Mouse (Mus musculus) liver, embryonic 14.5 days (tissue): ENCODE data around the gene Ctsl. TPM values are rescaled to one million over a fixed set of nuclear protein-coding genes. Genes with fewer than 3 reads are reported as not detected.

Experiments
- ATAC-seq: fragments of 200-750 bp; cut with Nextera tagmentation; 2 replicates; pipeline ENCODE4 v1.8.0; 2017; ENCODE audit warnings: moderate number of reproducible peaks, mild to moderate bottlenecking, moderate library complexity; ENCODE audit not compliant: insufficient read depth
- DNase-seq, 3 experiments: peaks; one replicate each; pipeline ENCODE4 v3.0.0-alpha.2; 2012 to 2013; ENCODE audit warnings: low read depth in 3 of 3, low spot score in 3 of 3
- H3K27ac ChIP-seq: fragments of 300-500 bp; sonication (generic); 2 replicates; pipeline ENCODE4 v1.5.1; 2014; ENCODE audit warnings: moderate library complexity, mild to moderate bottlenecking, control low read depth, inconsistent platforms
- H3K27me3 ChIP-seq: fragments of 300-500 bp; sonication (generic); 2 replicates; pipeline ENCODE4 v1.6.1; 2014; ENCODE audit warnings: mild to moderate bottlenecking, low read length, moderate library complexity; ENCODE audit not compliant: control insufficient read depth, insufficient read depth
- H3K36me3 ChIP-seq: fragments of 300-500 bp; sonication (generic); replicated peaks from 2 replicates; pipeline ENCODE4 v1.6.1; 2014; ENCODE audit warnings: low read depth; ENCODE audit not compliant: control insufficient read depth, insufficient read depth
- H3K4me1 ChIP-seq, 2 experiments: fragments of 200-500 bp in 1 of 2; fragments of 300-500 bp in 1 of 2; sonication (generic) in 1 of 2; replicated peaks; 2 replicates each; pipeline ENCODE4 v1.6.1; 2012 to 2014; ENCODE audit warnings: antibody characterized with exemption in 1 of 2, inconsistent platforms in 1 of 2, low read length in 1 of 2; ENCODE audit not compliant: control insufficient read depth in 2 of 2, insufficient read depth in 2 of 2
- H3K4me2 ChIP-seq: fragments of 300-500 bp; sonication (generic); 2 replicates; pipeline ENCODE4 v1.6.1; 2014; ENCODE audit warnings: low read depth, mild to moderate bottlenecking, control low read depth, moderate library complexity
- H3K4me3 ChIP-seq, 2 experiments: fragments of 200-500 bp in 1 of 2; fragments of 300-500 bp in 1 of 2; sonication (generic) in 1 of 2; 2 replicates each; pipeline ENCODE4 v1.5.1; 2012 to 2014; ENCODE audit warnings: low read depth in 2 of 2, low read length in 2 of 2, mild to moderate bottlenecking in 2 of 2, control low read depth in 1 of 2, inconsistent platforms in 1 of 2, moderate library complexity in 1 of 2; ENCODE audit not compliant: insufficient read depth in 1 of 2
- H3K9ac ChIP-seq: fragments of 300-500 bp; sonication (generic); replicated peaks from 2 replicates; pipeline ENCODE4 v1.6.1; 2014; ENCODE audit warnings: mild to moderate bottlenecking, control low read depth, moderate library complexity
- H3K9me3 ChIP-seq: fragments of 300-500 bp; sonication (generic); 2 replicates; pipeline ENCODE4 v1.6.1; 2016; ENCODE audit warnings: low read length, mixed read lengths; ENCODE audit not compliant: control insufficient read depth
- CTCF ChIP-seq: IDR thresholded peaks from 2 replicates; pipeline ENCODE4 v1.5.1; 2016; ENCODE audit warnings: antibody characterized with exemption, low read depth, control low read depth
- EP300 ChIP-seq: IDR thresholded peaks from 2 replicates; pipeline ENCODE4 v1.6.1; 2016; ENCODE audit warnings: antibody characterized with exemption, low read depth
- WGBS: fragments of 180-500 bp; shearing (Covaris S2); extraction: QIAGEN DNeasy Blood & Tissue Kit; methylation state at CpG from one replicate; pipeline ENCODE4 v1.1.7; 2014; ENCODE audit not compliant: insufficient replicate concordance; 5-methylcytosine and 5-hydroxymethylcytosine counted together
- polyA plus RNA-seq, 2 experiments: library from polyadenylated mRNA; depleted of rRNA in 1 of 2; stranded (reverse) in 1 of 2; unstranded in 1 of 2; fragments of >200 nt; fragmentation: Nextera tagmentation in 1 of 2; extraction: Ambion mirVana in 1 of 2; gene quantifications; 2 replicates each; pipeline versions ENCODE4 v1.2.1 to v1.2.3; 2012 to 2014

Ctsl gene
- polyA plus RNA-seq, 2 experiments: 82.2 to 135 TPM

GRCm38 (mm10) chr13:64368596-64368995, 2.1 kb downstream of the Ctsl start:
- peaks cover 0 to 6% of the 10 kb centered on the region in 2 experiments; a peak in 1 of 4 replicates for H3K4me1 ChIP-seq
- no peaks in the 10 kb centered on the region for H3K36me3 ChIP-seq
- no peak overlapping the region for H3K9ac ChIP-seq
- 75% methylated on average over 1 of the region's 1 CpGs for WGBS
- H3K27me3 ChIP-seq: no peaks in the 10 kb centered on the region
- no peak for TF ChIP-seq EP300
- TF ChIP-seq CTCF: no peak
- ATAC-seq (no peak), DNase-seq (no peak)
- no peak overlapping the region for H3K4me3 ChIP-seq
- H3K27ac ChIP-seq: no peak overlapping the region
- H3K9me3 ChIP-seq: no peaks in the 10 kb centered on the region
- peak overlapping the region; percentile 74 for H3K4me2 ChIP-seq

GRCm38 (mm10) chr13:64367615-64368014, 3.1 kb downstream of the Ctsl start:
- Histone ChIP-seq H3K4me3 (no peak overlapping the region), H3K27me3 (no peaks in the 10 kb centered on the region), H3K4me2 (no peak overlapping the region), H3K36me3 (no peaks in the 10 kb centered on the region), H3K27ac (no peak overlapping the region), H3K9ac (no peak overlapping the region), H3K9me3 (no peaks in the 10 kb centered on the region), H3K4me1 (peaks cover 0 to 6% of the 10 kb centered on the region in 2 experiments; a peak in 1 of 4 replicates)
- WGBS: 80% methylated on average over 5 of the region's 5 CpGs
- no peak for TF ChIP-seq CTCF
- no peak for TF ChIP-seq EP300
- no peak for ATAC-seq
- no peak for DNase-seq

GRCm38 (mm10) chr13:64365326-64365725, 5.4 kb downstream of the Ctsl start:
- ATAC-seq: no peak
- H3K27ac ChIP-seq: no peak overlapping the region
- H3K27me3 ChIP-seq: no peaks in the 10 kb centered on the region
- H3K9me3 ChIP-seq: no peaks in the 10 kb centered on the region
- no peak overlapping the region for H3K4me3 ChIP-seq
- no peaks in the 10 kb centered on the region for H3K36me3 ChIP-seq
- peaks cover 0 to 6% of the 10 kb centered on the region in 2 experiments; a peak in 1 of 4 replicates for H3K4me1 ChIP-seq
- no peak for DNase-seq
- no peak for TF ChIP-seq EP300
- TF ChIP-seq CTCF: no peak
- no peak overlapping the region for H3K9ac ChIP-seq
- no peak overlapping the region for H3K4me2 ChIP-seq

GRCm38 (mm10) chr13:64364258-64364657, 6.4 kb downstream of the Ctsl start:
- Histone ChIP-seq H3K27me3 (no peaks in the 10 kb centered on the region), H3K4me3 (no peak overlapping the region), H3K9me3 (no peaks in the 10 kb centered on the region), H3K36me3 (no peaks in the 10 kb centered on the region), H3K4me2 (no peak overlapping the region), H3K4me1 (0 out of 4 replicates have a peak, but pooled peaks cover 0 to 3% of the 10 kb centered on the region in 2 experiments), H3K9ac (no peak overlapping the region), H3K27ac (no peak overlapping the region)
- TF ChIP-seq CTCF: peak; percentile 73
- no peak for TF ChIP-seq EP300
- 48% methylated on average over 2 of the region's 2 CpGs for WGBS
- DNase-seq (no peak), ATAC-seq (peak; percentile 49; the same call in 1 of the 2 replicates)

GRCm38 (mm10) chr13:64362139-64362538, 8.6 kb downstream of the Ctsl start:
- WGBS: 63% methylated on average over 6 of the region's 6 CpGs
- ATAC-seq (no peak), DNase-seq (no peak)
- Histone ChIP-seq H3K9ac (no peak overlapping the region), H3K4me2 (no peak overlapping the region), H3K9me3 (no peaks in the 10 kb centered on the region), H3K4me3 (no peak overlapping the region), H3K36me3 (no peaks in the 10 kb centered on the region), H3K4me1 (peaks cover 3 to 4% of the 10 kb centered on the region in 2 experiments; a peak in 2 of 4 replicates), H3K27ac (no peak overlapping the region), H3K27me3 (no peaks in the 10 kb centered on the region)
- TF ChIP-seq CTCF: no peak
- no peak for TF ChIP-seq EP300
